Mouse (Mus musculus): ENCODE results near the gene Spg20. TPM values are rescaled to one million over a fixed set of nuclear protein-coding genes. Genes with fewer than 3 reads are reported as not detected.

The Spg20 gene
- 26.6 and 28.2 TPM in 2 replicates for polyA plus RNA-seq (2015; fragmentation: Nextera tagmentation; extraction: Ambion mirVana)

DNA sequence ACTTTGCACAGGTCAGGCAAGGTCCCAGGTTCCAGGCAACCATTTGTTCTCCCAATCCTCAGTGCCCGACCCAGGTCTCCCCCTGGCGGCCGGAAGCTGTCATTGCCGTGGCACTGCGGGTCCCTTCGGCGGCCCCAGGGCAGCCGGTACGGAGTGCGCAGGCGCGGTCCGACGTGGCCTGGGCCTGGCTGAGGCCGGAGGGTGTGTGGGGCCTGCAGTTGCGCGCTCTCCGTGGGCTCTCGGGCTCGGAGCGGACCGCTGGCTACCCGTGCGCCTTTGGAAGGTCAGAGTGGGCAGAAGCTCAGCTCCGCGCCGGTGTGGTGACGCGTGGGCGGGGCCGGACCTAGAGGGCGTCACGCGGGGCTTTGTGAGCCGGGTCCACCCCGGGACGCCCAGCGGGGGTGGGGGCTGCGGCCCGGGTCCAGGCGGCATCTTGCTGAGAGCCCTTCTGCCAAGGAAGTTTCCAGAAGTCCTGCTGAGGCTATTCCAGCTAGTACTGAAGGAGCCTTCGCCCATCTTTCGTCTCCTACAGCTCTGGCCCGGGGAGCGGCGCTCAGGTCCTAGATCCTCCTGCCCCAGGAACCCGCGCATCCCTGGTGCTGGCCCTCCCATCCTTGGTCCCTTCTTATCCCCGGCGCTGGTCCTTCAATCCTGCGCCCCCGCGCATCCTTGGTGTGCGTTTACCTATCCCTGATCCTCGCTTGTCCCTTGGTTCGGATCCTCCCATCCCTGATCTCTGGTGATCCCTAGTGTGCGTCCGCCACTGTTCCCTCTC lies at the start of gene Spg20:
Gene Spg20 (plus strand): TSS at position 174 of the 775 bp plus-strand sequence.
- Histone ChIP-seq H3K36me3 (ENCODE audit: poor library complexity, severe bottlenecking) (peaks cover 8% of the 10 kb centered on the region), H3K27me3 (no peaks in the 10 kb centered on the region), H3K4me1 (peaks cover 25% of the 10 kb centered on the region), H3K9me3 (replicated peaks) (no peaks in the 10 kb centered on the region), H3K27ac (peak within 1 kb of the TSS; percentile 82), H3K9ac (peak within 1 kb of the TSS; percentile 94), H3K4me3 (peak within 1 kb of the TSS; percentile 86), H3K4me2 (peak within 1 kb of the TSS; percentile 70)
- peak; percentile 96 for ATAC-seq
- WGBS = under 1% methylated on average over 58 of the region's 58 CpGs

DNA sequence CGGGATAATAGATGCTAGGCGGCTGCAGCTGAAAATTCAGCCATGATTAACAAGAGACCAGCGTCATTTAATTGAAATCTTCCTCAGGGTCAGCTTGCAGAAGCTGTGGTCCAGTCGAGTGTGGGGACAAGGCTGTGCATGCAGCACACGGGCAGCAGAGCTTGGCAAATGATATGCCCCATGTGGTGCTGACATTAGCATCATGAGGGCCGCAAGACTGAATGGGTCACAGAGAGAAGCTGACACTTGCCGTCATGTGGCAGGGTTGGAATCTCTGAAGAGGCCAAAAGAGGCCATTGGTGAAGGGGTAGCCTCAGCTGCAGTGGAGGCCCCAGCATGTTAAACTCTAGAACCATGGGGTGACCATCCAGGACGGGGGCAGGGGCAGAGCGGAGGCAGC lies 49.3 kb upstream of the Spg20 start:
- ATAC-seq = no peak

GRCm38 (mm10) chr3:55064396-55064795 lies 47.5 kb upstream of the Spg20 start:
- Histone ChIP-seq H3K9ac (no peak overlapping the region), H3K4me3 (no peak overlapping the region), H3K9me3 (replicated peaks) (no peaks in the 10 kb centered on the region), H3K27ac (no peak overlapping the region), H3K4me2 (no peak overlapping the region), H3K4me1 (peaks cover 9% of the 10 kb centered on the region; the same call in 1 of the 2 replicates), H3K27me3 (no peaks in the 10 kb centered on the region), H3K36me3 (ENCODE audit: poor library complexity, severe bottlenecking) (no peaks in the 10 kb centered on the region)
- WGBS = 8% methylated on average over 2 of the region's 2 CpGs
- ATAC-seq = peak; percentile 82

More for the DNA sequence above, 49.3 kb upstream of the Spg20 start:
- no peak overlapping the region for H3K4me3 ChIP-seq
- no peak overlapping the region for H3K27ac ChIP-seq
- 75% methylated on average over 9 of the region's 9 CpGs for WGBS
- no peaks in the 10 kb centered on the region for H3K36me3 ChIP-seq (ENCODE audit: poor library complexity, severe bottlenecking)
- H3K4me1 ChIP-seq = peaks cover 9% of the 10 kb centered on the region; the same call in 1 of the 2 replicates
- H3K9me3 ChIP-seq (replicated peaks) = no peaks in the 10 kb centered on the region
- H3K4me2 ChIP-seq = no peak overlapping the region
- H3K9ac ChIP-seq = no peak overlapping the region
- H3K27me3 ChIP-seq = no peaks in the 10 kb centered on the region

DNA sequence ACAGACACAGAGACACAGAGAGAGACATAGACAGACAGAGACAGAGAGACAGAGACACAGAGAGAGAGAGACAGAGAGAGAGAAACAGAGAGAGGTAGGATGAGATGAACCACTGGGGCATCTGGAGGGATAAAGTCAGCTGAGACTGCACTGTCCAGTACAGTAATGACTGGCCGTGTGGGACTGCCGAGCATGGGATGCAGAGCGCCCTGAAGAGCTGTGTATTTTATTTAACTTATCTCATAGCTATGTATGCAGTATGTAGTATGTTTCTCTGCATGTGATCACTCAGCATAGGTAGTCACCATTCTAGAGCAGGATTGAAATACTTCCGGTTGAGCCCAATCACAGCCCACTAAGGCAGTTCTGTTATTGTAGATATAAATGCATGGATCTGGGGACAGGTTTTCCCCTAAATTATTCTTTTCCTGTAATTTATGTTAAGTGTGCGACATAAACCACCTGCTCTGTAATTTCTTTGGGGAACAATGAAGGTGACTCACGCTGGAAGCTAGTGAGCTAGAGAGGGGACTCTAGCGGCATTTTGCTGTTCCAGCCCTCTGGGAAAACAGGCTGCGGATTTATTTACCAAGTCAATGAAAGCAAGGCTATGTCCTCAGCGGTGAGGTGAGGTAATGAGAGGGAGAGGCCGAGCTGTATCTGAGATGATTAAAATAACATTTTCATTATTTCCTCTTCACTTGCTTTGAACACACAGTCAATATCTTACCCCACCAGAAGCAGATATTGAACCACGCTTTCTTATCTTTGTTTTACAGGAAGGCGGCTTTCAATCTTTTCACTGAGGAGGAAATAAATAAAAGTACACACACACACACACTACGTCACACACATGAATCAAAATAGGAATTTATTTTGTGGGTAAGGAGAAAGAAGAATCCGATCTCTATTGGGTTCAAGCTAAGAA lies 45.9 kb upstream of the Spg20 start:
- 57% methylated on average over 14 of the region's 14 CpGs for WGBS
- H3K4me1 ChIP-seq = peaks cover 9% of the 10 kb centered on the region; the same call in 1 of the 2 replicates
- no peaks in the 10 kb centered on the region for H3K36me3 ChIP-seq (ENCODE audit: poor library complexity, severe bottlenecking)
- H3K4me3 ChIP-seq = no peak overlapping the region
- no peaks in the 10 kb centered on the region for H3K27me3 ChIP-seq
- no peak for ATAC-seq
- no peak overlapping the region for H3K27ac ChIP-seq
- no peaks in the 10 kb centered on the region for H3K9me3 ChIP-seq (replicated peaks)
- no peak overlapping the region for H3K4me2 ChIP-seq
- no peak overlapping the region for H3K9ac ChIP-seq

GRCm38 (mm10) chr3:55066666-55067023 lies 45.3 kb upstream of the Spg20 start:
- Histone ChIP-seq H3K27me3 (no peaks in the 10 kb centered on the region), H3K27ac (no peak overlapping the region), H3K4me1 (peaks cover 9% of the 10 kb centered on the region; the same call in 1 of the 2 replicates), H3K9ac (no peak overlapping the region), H3K9me3 (replicated peaks) (no peaks in the 10 kb centered on the region), H3K4me3 (no peak overlapping the region), H3K36me3 (ENCODE audit: poor library complexity, severe bottlenecking) (no peaks in the 10 kb centered on the region), H3K4me2 (no peak overlapping the region)
- 68% methylated on average over 12 of the region's 12 CpGs for WGBS
- ATAC-seq = no peak

- Histone ChIP-seq H3K27me3 (no peaks in the 10 kb centered on the region), H3K9ac (no peak overlapping the region), H3K4me1 (peaks cover 9% of the 10 kb centered on the region; the same call in 1 of the 2 replicates), H3K36me3 (ENCODE audit: poor library complexity, severe bottlenecking) (no peaks in the 10 kb centered on the region), H3K4me3 (no peak overlapping the region), H3K27ac (no peak overlapping the region), H3K4me2 (no peak overlapping the region), H3K9me3 (replicated peaks) (no peaks in the 10 kb centered on the region)
- ATAC-seq = no peak
- 31% methylated on average over 7 of the region's 7 CpGs for WGBS
These were observed 44.0 kb upstream of the Spg20 start for GRCm38 (mm10) chr3:55067791-55068434.

DNA sequence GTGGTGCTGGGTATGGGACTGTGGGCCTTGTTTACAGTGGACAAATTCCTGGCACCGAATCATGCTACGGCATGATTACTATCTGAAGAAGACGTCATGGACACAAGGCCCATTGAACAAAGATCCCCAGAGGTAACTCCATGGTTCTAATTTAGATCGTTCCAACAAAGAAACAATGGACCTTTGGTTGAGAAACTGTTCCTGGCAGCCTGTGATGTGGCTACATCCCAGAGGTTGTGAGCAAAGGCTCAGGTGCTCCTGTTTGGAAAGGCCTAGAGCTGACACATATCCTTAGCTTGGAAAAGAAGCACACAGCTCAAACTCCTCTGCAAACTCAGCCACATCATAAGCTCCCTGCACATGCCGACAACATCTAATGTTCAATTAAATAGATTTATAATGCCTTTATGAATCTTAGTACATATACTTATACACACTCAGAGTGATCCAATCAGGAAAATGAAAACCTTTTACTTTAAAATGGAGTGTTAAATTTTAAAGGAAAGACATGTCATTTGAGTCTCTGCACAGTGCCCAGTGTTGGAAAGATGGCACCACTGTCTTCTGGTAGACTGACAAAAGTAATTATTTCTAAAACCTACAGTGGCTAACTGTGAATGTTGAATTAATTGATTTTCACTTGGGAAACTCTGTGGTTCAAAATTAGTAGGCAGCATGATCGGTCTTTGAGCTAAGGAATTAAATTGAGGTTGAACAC lies 37.2 kb upstream of the Spg20 start:
- Histone ChIP-seq H3K36me3 (ENCODE audit: poor library complexity, severe bottlenecking) (no peaks in the 10 kb centered on the region), H3K9me3 (replicated peaks) (no peaks in the 10 kb centered on the region), H3K4me1 (peaks cover 21% of the 10 kb centered on the region), H3K4me3 (no peak overlapping the region), H3K27ac (0 out of 2 replicates have a peak overlapping the region, but pooled peaks have one; percentile 16), H3K4me2 (no peak overlapping the region), H3K9ac (no peak overlapping the region), H3K27me3 (no peaks in the 10 kb centered on the region)
- WGBS = 51% methylated on average over 6 of the region's 6 CpGs
- ATAC-seq = peak; percentile 37; the same call in 1 of the 2 replicates

DNA sequence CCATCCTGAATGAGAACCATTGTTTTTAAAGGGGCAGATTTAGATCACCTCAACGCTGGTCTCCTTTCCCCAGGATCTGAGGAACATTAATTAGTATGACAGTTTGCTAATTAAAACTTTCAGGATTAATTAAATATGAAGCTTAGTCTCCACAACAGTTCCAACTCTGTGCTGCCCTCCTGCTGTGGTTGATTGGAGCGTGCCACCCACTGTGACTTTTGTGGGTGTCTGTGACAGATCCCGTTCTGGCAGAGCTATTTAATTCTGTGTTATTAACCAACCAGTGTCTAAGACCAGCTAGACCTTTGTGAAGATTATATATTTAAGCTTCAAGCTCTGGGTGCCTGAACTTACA lies 36.6 kb upstream of the Spg20 start:
- Histone ChIP-seq H3K4me1 (peaks cover 21% of the 10 kb centered on the region), H3K27me3 (no peaks in the 10 kb centered on the region), H3K9me3 (replicated peaks) (no peaks in the 10 kb centered on the region), H3K4me2 (no peak overlapping the region), H3K27ac (no peak overlapping the region), H3K9ac (no peak overlapping the region), H3K36me3 (ENCODE audit: poor library complexity, severe bottlenecking) (no peaks in the 10 kb centered on the region), H3K4me3 (no peak overlapping the region)
- WGBS = 18% methylated on average over 3 of the region's 3 CpGs
- ATAC-seq = peak; percentile 57; the same call in 1 of the 2 replicates

DNA sequence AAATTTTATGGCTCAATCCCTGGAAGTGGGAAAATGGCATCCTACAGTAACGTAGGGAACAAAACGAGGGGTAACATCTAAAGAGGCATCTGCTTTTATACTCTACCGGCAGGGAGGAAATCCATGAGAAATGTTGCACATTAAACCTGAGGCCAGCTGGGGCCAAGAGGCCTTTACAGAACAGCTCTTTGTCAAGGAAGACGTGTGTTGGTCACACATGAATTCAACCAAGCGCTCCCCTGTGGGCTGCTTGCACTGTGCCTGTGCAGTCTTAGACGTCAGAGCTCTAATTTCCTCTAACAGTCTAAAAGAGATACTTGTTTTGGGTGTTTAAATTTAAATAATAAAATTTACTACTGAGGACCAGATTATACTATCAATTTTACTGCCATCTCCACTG lies 33.7 kb upstream of the Spg20 start:
- WGBS = 33% methylated on average over 6 of the region's 6 CpGs
- Histone ChIP-seq H3K36me3 (ENCODE audit: poor library complexity, severe bottlenecking) (no peaks in the 10 kb centered on the region), H3K4me1 (peaks cover 21% of the 10 kb centered on the region), H3K27ac (no peak overlapping the region), H3K9ac (no peak overlapping the region), H3K9me3 (replicated peaks) (no peaks in the 10 kb centered on the region), H3K4me2 (no peak overlapping the region), H3K27me3 (no peaks in the 10 kb centered on the region), H3K4me3 (no peak overlapping the region)
- no peak for ATAC-seq

GRCm38 (mm10) chr3:55079619-55080018 lies 32.3 kb upstream of the Spg20 start:
- Histone ChIP-seq H3K27ac (no peak overlapping the region), H3K4me2 (no peak overlapping the region), H3K4me1 (peaks cover 18% of the 10 kb centered on the region), H3K27me3 (no peaks in the 10 kb centered on the region), H3K9ac (no peak overlapping the region), H3K4me3 (no peak overlapping the region), H3K9me3 (replicated peaks) (no peaks in the 10 kb centered on the region), H3K36me3 (ENCODE audit: poor library complexity, severe bottlenecking) (no peaks in the 10 kb centered on the region)
- 72% methylated on average over 8 of the region's 8 CpGs for WGBS
- peak; percentile 57; the same call in 1 of the 2 replicates for ATAC-seq

GRCm38 (mm10) chr3:55080055-55080454 lies 31.9 kb upstream of the Spg20 start:
- Histone ChIP-seq H3K27me3 (no peaks in the 10 kb centered on the region), H3K4me3 (no peak overlapping the region), H3K9me3 (replicated peaks) (no peaks in the 10 kb centered on the region), H3K9ac (no peak overlapping the region), H3K4me2 (no peak overlapping the region), H3K36me3 (ENCODE audit: poor library complexity, severe bottlenecking) (no peaks in the 10 kb centered on the region), H3K4me1 (peaks cover 18% of the 10 kb centered on the region), H3K27ac (no peak overlapping the region)
- 19% methylated on average over 6 of the region's 6 CpGs for WGBS
- ATAC-seq = peak; percentile 88

Measured in forebrain, embryonic 13.5 days (tissue).